Mouse (Mus musculus) hindbrain, embryonic 10.5 days (tissue): ENCODE measurements around the gene Pet100. TPM values are rescaled to one million over a fixed set of nuclear protein-coding genes. Genes with fewer than 3 reads are reported as not detected.
A peak's percentile ranks its signal among the peaks of the same experiment; 100 is the strongest.

Experiments
- DNase-seq: peaks from one replicate; pipeline ENCODE4 v3.0.0-alpha.2; 2017; ENCODE audit warnings: low spot score
- H3K27ac ChIP-seq: fragments of 300-500 bp; sonication (generic); 2 replicates; pipeline ENCODE4 v1.5.1; 2016; ENCODE audit warnings: mild to moderate bottlenecking, moderate library complexity
- H3K27me3 ChIP-seq: fragments of 300-500 bp; sonication (generic); 2 replicates; pipeline ENCODE4 v1.6.1; 2016; ENCODE audit warnings: mild to moderate bottlenecking; ENCODE audit not compliant: poor library complexity, insufficient read depth, severe bottlenecking
- H3K36me3 ChIP-seq: fragments of 300-500 bp; sonication (generic); 2 replicates; pipeline ENCODE4 v1.6.1; 2016; ENCODE audit warnings: mild to moderate bottlenecking, moderate library complexity
- H3K4me1 ChIP-seq: fragments of 300-500 bp; sonication (generic); replicated peaks from 2 replicates; pipeline ENCODE4 v1.6.1; 2016; ENCODE audit warnings: mild to moderate bottlenecking
- H3K4me3 ChIP-seq: fragments of 300-500 bp; sonication (generic); 2 replicates; pipeline ENCODE4 v1.5.1; 2016; ENCODE audit warnings: mild to moderate bottlenecking, moderate library complexity
- H3K9me3 ChIP-seq: fragments of 300-500 bp; sonication (generic); 2 replicates; pipeline ENCODE4 v1.6.1; 2016; ENCODE audit warnings: mild to moderate bottlenecking, moderate library complexity
- WGBS: fragments of 180-500 bp; shearing (Covaris S2); methylation state at CpG from one replicate; pipeline ENCODE4 v1.1.7; 2016; 5-methylcytosine and 5-hydroxymethylcytosine counted together
- polyA plus RNA-seq: library from polyadenylated mRNA; unstranded; fragments of >200 nt; fragmentation: Nextera tagmentation; extraction: Ambion mirVana; gene quantifications from 2 replicates; pipeline ENCODE4 v1.2.1, GENCODE M21; 2016

The Pet100 gene
- polyA plus RNA-seq, 1 experiment from 2014 or later: 115 TPM

DNA sequence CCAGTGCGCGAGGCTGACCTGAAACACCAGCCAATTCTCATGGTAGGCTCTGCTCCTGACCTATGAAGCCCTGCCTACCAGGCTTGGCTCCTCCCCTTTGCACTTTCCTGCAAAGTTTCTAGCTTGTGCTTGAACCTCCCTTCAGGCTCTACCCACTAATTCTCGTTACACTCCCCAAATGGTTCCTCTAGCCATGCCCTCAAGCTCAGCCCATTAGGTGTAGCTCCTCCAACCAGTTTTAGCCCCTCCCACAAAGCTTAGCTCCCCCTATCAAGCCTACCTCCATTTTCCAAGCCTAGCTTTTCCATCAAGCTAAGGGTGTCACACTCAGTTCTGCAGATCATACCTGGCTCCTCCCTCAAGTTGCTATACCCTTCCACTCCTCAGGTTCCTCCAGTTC, 23.3 kb upstream of the Pet100 start:
- H3K4me3 ChIP-seq: no peak overlapping the region
- H3K27ac ChIP-seq: no peak overlapping the region
- H3K27me3 ChIP-seq: no peaks in the 10 kb centered on the region
- H3K4me1 ChIP-seq: no peaks in the 10 kb centered on the region
- no peaks in the 10 kb centered on the region for H3K9me3 ChIP-seq
- peaks cover 50% of the 10 kb centered on the region for H3K36me3 ChIP-seq
- DNase-seq: no peak
- WGBS: 86% methylated on average over 3 of the region's 3 CpGs

DNA sequence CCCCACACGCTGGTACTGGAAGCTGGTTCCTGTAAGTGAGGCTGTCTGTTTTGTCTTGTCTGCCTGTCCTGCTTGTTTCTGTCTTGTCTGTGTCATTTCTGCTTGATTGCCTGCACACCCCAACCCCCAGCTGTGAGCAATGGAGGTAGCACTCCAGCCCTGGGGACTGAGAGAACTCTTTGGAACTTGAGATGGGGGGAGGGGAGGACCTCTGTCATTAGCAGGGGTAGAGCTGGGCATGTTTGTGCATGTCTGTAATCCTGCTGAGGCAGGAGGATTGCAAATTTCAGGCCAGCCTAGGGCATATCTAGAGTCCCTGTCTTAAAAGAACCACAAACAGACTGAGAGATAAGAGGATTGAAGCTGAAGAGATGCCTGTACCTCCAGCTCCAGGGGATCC, 22.1 kb upstream of the Pet100 start:
- 68% methylated on average over 1 of the region's 1 CpGs for WGBS

DNA sequence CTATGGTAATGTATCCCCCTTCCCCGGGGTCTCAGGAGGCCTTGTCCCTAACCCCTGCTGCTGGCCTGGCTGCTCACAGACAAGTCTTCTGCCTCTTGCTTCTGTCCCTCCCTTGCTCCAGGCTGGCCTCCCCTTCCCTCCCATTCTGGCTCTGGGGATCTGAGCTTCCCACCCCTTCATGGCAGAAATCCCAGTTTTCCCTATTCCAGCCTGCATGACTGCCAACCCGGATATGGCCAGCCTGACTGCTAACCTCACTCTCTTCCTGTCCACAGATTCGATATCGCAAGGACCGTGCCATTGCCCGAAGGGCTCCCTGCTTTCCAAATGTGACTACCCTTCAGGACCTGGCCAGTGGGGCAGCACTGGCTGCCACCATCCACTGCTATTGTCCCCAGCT, 20.9 kb upstream of the Pet100 start:
- Histone ChIP-seq H3K4me1 (no peaks in the 10 kb centered on the region), H3K4me3 (no peak overlapping the region), H3K27me3 (no peaks in the 10 kb centered on the region), H3K36me3 (peaks cover 74% of the 10 kb centered on the region), H3K27ac (no peak overlapping the region), H3K9me3 (no peaks in the 10 kb centered on the region)
- DNase-seq: no peak
- WGBS: 94% methylated on average over 6 of the region's 6 CpGs

More for the DNA sequence above, 22.1 kb upstream of the Pet100 start:
- Histone ChIP-seq H3K27me3 (no peaks in the 10 kb centered on the region), H3K27ac (no peak overlapping the region), H3K4me3 (no peak overlapping the region), H3K4me1 (no peaks in the 10 kb centered on the region), H3K9me3 (no peaks in the 10 kb centered on the region), H3K36me3 (peaks cover 62% of the 10 kb centered on the region)
- no peak for DNase-seq

DNA sequence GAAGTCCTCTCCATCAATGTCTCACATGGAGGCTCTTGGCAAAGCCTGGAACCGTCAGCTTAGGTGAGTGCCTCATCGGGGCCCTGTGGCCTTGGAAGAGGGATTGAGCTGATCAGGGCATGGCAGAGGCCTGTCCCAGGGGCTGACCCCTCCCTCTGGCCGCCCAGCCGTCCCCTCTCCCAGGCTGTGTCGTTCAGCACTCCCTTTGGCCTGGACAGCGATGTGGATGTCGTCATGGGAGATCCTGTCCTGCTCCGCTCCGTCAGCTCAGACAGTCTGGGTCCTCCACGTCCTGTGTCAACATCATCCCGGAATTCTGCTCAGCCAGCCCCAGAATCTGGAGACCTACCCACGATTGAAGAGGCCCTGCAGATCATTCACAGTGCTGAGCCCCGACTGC, 17.9 kb upstream of the Pet100 start:
- Histone ChIP-seq H3K36me3 (peaks cover 95% of the 10 kb centered on the region), H3K27me3 (no peaks in the 10 kb centered on the region), H3K4me1 (no peaks in the 10 kb centered on the region), H3K27ac (no peak overlapping the region), H3K4me3 (no peak overlapping the region), H3K9me3 (no peaks in the 10 kb centered on the region)
- no peak for DNase-seq
- 80% methylated on average over 13 of the region's 13 CpGs for WGBS

DNA sequence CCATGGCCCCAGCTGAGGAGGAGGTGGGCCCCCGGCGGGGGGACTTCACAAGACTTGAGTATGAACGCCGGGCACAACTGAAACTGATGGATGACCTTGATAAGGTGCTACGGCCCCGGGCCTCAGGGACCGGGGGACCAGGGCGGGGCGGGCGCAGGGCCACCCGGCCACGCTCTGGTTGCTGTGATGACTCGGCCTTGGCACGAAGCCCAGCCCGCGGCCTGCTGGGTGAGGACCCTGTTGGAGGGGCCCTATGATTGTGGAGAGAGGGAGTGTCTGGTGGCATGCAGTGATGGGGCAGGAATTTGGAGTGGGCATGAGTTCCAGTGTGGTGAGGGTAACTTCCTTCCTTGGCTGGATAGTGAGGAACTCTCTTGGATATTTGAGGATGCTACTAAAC, 14.8 kb upstream of the Pet100 start:
- no peak overlapping the region for H3K27ac ChIP-seq
- no peaks in the 10 kb centered on the region for H3K27me3 ChIP-seq
- H3K4me3 ChIP-seq: no peak overlapping the region
- H3K36me3 ChIP-seq: peaks cover 100% of the 10 kb centered on the region
- H3K9me3 ChIP-seq: no peaks in the 10 kb centered on the region
- WGBS: 94% methylated on average over 16 of the region's 16 CpGs
- DNase-seq: no peak
- H3K4me1 ChIP-seq: no peaks in the 10 kb centered on the region; the same call in 1 of the 2 replicates

DNA sequence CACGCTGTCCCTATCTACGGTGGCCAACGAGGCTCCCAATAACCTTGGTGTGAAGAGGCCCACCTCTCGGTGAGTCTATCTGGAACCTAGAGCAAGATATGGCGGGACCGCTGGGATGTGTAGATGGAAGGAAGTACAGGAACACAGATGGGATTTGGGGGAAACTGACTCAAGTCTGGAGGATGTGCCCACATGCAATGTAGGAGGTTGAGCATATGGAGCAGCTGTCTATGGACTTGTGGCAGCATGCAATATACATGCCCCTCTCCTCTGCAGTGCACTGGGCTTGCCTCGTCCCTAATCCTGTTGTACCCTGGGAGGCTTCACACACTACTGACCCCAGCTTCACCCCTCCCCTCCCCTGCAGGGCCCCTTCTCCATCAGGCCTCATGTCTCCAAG, 13.5 kb upstream of the Pet100 start:
- H3K4me3 ChIP-seq: no peak overlapping the region
- peaks cover 100% of the 10 kb centered on the region for H3K36me3 ChIP-seq
- H3K27me3 ChIP-seq: no peaks in the 10 kb centered on the region
- no peaks in the 10 kb centered on the region; the same call in 1 of the 2 replicates for H3K4me1 ChIP-seq
- 89% methylated on average over 7 of the region's 7 CpGs for WGBS
- no peak for DNase-seq
- H3K27ac ChIP-seq: no peak overlapping the region
- H3K9me3 ChIP-seq: no peaks in the 10 kb centered on the region

DNA sequence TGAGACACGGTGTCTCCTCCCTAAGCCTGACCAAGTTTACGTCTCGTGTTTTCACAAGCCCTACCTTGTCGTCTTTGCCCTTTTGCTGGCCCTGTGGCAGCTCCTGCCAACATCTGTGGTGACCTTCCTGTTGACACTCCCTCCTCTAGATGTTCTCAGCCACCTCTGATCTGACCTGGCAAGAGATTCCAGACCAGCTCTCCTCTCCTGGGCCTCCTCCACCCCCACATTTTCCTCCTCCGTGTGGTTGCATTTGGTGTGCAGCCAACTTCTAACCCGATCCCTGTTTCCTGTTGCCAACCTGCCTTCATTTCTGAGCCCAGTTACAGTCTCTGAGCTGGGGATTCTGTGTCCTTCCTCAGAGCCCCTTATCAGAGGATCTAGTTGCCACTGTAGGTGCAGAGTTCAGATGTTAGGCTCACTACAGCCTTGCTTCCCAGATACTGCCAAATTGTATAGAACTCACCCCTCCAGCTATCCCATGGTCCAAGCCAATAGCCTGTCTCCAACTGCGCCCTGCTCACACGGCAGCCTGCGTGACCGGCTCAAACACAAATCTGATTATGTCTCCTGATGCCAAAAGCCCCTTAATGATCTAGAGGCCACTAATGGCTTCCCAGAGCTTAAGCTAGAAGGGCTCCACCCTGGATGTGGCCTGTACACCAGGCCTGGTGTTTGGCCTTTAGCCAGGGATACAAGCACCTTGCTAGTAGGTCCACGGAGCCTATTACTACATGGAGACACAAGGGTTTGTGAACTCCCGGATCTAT, 12.1 kb upstream of the Pet100 start:
- Histone ChIP-seq H3K27me3 (no peaks in the 10 kb centered on the region), H3K27ac (no peak overlapping the region), H3K9me3 (no peaks in the 10 kb centered on the region), H3K4me1 (no peaks in the 10 kb centered on the region; the same call in 1 of the 2 replicates), H3K4me3 (no peak overlapping the region), H3K36me3 (peaks cover 100% of the 10 kb centered on the region)
- no peak for DNase-seq
- WGBS: 91% methylated on average over 12 of the region's 12 CpGs

DNA sequence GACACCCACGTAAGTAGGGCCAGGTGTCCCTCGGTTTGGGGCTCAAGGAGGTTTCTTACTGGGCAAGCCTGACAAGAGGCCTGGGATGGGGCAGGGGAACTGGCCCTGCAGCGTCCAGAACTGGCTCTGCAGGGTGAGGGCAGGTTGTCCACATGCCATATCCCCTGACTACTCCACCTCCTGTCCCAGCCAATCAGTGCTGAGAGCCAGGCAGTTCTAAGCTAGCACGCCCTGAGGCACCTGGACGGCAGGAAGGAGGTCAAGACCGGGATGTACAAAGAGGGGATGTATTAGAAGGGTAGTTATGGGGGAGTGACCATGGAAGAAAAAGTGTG, 11.6 kb upstream of the Pet100 start:
- no peak overlapping the region for H3K27ac ChIP-seq
- no peaks in the 10 kb centered on the region for H3K9me3 ChIP-seq
- no peaks in the 10 kb centered on the region for H3K27me3 ChIP-seq
- no peak overlapping the region for H3K4me3 ChIP-seq
- H3K4me1 ChIP-seq: no peaks in the 10 kb centered on the region; the same call in 1 of the 2 replicates
- no peak for DNase-seq
- 82% methylated on average over 6 of the region's 6 CpGs for WGBS
- peaks cover 100% of the 10 kb centered on the region for H3K36me3 ChIP-seq

DNA sequence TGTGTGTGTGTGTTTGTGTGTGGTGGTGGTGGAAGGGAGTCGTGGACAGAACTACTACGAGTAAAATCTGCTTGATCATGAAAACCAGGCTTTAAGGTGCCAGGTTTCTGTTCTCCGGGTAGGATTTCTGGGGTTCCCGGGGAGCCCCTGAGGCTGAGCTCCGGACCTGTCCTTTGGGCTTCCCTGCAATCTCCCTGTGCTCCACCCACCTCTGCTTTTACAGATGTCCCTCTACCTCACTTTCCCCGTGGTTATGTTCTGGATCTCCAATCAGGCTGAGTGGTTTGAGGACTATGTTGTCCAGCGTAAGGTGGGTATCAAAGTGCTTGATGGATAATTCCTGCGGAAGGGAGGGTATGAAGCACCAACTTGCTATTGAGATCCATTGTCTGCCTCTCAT, 771 bp downstream of the Pet100 start:
- peak overlapping the region; percentile 93 for H3K4me3 ChIP-seq
- H3K27ac ChIP-seq: no peak overlapping the region
- peaks cover 23% of the 10 kb centered on the region for H3K4me1 ChIP-seq
- H3K36me3 ChIP-seq: peaks cover 18% of the 10 kb centered on the region
- DNase-seq: no peak
- 68% methylated on average over 8 of the region's 8 CpGs for WGBS
- no peaks in the 10 kb centered on the region for H3K27me3 ChIP-seq
- no peaks in the 10 kb centered on the region for H3K9me3 ChIP-seq

DNA sequence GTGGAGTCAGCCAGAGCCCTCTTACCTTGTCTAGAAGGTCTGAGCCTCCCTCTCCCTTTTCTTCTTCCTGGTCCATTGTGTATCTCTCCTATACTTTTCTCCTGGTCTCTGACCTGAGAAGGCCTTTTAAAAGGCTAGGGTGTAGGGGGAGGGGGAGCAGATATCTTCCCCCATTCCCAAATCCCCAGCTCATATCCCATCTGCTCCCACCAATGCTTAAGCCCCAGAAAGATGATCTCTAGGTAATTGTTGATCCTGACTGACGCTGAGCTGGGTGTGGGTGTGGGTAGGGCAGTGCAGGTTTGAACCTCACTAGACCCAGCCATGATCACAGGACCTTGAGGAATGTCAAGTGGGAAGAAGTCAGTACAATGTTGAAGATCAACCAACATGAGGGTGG, 4.1 kb downstream of the Pet100 start, which contains the start of gene Pcp2:
Pcp2 (minus strand) TSS at position 101 of the 400 bp plus-strand sequence.
- Histone ChIP-seq H3K4me1 (peaks cover 11% of the 10 kb centered on the region), H3K27me3 (peaks cover 20% of the 10 kb centered on the region; the same call in 1 of the 2 replicates), H3K4me3 (no peak within 1 kb of the TSS), H3K36me3 (no peaks in the 10 kb centered on the region), H3K27ac (no peak within 1 kb of the TSS), H3K9me3 (no peaks in the 10 kb centered on the region)
- no peak for DNase-seq
- WGBS: 56% methylated on average over 1 of the region's 1 CpGs

DNA sequence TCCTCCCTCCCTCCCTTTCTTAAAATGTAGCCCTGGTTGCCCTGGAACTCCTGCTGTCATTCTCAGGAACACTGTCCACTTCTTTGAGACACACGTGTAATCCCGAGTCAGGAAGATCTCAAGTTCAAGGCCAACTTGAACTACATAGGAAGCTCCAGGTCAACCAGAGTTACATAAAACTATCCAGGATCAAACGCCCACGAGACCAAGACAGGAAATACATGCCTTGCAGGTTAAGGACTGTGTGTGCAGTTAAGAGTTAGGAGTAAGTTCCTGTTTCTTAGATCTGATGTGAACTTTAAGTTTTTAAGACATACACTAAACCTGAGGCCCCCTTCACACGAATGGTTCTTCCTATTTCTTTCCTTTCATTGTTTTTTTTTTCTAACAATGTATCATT, 5.6 kb downstream of the Pet100 start:
- no peak overlapping the region for H3K4me3 ChIP-seq
- no peaks in the 10 kb centered on the region for H3K9me3 ChIP-seq
- no peak for DNase-seq
- peaks cover 23% of the 10 kb centered on the region; the same call in 1 of the 2 replicates for H3K27me3 ChIP-seq
- H3K27ac ChIP-seq: no peak overlapping the region
- H3K4me1 ChIP-seq: peaks cover 17% of the 10 kb centered on the region
- H3K36me3 ChIP-seq: no peaks in the 10 kb centered on the region
- WGBS: 63% methylated on average over 5 of the region's 5 CpGs

DNA sequence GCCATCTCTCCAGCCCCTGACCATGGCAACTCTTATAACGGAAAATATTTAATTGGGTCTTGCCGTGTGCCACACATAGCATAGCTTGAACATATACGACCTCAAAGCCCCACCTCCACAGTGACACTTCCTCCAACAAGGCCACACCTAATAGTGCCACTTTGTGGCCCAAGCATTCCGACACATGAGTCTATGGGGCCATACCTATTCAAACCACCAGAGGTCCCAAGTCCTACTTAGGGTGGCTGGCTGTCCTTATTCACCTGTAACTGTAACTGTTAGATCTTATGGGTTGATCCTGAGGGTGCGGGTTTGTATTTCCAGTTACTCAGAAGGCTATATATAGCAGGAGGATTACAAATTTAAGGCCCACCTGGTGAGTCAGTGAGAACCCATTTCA, 6.7 kb downstream of the Pet100 start:
- Histone ChIP-seq H3K36me3 (no peaks in the 10 kb centered on the region), H3K9me3 (no peaks in the 10 kb centered on the region), H3K27ac (no peak overlapping the region), H3K4me1 (peaks cover 9% of the 10 kb centered on the region), H3K27me3 (peaks cover 23% of the 10 kb centered on the region; the same call in 1 of the 2 replicates), H3K4me3 (no peak overlapping the region)
- DNase-seq: no peak
- WGBS: 32% methylated on average over 5 of the region's 5 CpGs

DNA sequence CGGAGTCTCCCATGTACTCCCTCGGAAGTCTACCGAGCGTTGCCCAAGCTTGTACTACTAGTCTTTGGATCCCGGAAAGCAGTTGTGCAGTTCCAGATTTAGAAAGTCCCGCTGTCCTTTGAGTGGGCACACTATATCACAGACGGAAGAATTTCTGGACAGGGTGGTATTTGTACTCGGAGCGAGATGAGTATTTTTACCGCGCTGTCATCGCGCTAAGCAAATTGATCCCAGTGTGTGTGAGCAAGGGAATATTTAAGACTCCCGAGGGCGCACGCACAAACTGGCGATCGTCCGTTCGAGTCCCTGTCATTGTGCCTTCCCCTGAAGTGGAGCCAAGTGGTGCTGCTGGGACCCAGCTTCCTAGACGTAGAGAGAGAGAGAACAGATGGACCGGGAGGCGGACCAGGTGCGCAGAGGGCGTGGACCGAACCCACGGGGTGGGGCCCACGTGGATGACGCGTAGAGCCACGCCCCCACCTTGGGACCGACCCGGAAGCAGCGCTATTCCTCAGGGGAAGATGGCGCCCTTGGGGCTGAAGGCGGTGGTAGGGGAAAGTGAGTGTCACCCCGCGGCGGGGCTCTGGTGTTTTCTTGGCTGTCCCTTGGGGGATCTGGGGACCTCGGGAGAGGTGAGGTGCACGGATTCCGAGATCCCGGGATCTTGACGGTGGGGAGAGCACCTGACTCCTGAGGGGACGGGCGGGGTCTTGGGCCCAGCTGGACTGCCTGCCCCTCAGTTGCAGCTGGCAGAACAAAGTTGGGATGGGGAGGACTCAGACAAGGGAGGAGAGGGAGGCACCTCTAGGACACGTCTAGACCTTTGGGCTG, 9.5 kb downstream of the Pet100 start, which contains the start of gene Stxbp2:
Stxbp2 (plus strand) TSS at position 309 of the 831 bp plus-strand sequence.
- no peaks in the 10 kb centered on the region for H3K9me3 ChIP-seq
- H3K4me3 ChIP-seq: peak within 1 kb of the TSS; percentile 66
- peak within 1 kb of the TSS; percentile 80 for H3K27ac ChIP-seq
- peaks cover 9% of the 10 kb centered on the region for H3K4me1 ChIP-seq
- WGBS: 7% methylated on average over 47 of the region's 47 CpGs
- peaks cover 13% of the 10 kb centered on the region for H3K36me3 ChIP-seq
- peaks cover 23% of the 10 kb centered on the region; the same call in 1 of the 2 replicates for H3K27me3 ChIP-seq
- peak; percentile 57 for DNase-seq
